Comparison of ENCODE assay signal across 25 mouse cellular contexts in genomic region chrX:52177067-52177466, GRCm38 (mm10). TPM values are rescaled to one million over a fixed set of nuclear protein-coding genes. Genes with fewer than 3 reads are reported as not detected.
DNase-seq lines count a peak whose midpoint lies in the region; ATAC-seq and TF ChIP-seq lines count a peak whose summit lies in the region.
"Had no signal": no experiment of that assay in that cellular context is flagged by ENCODE, and none has a peak within 500 bp of the region (broad histone marks: within the 10 kb centered on the region; RNA-seq: fewer than 3 reads in every experiment).

No protein-coding gene starts in this region.

- peak; percentile 92 for ATAC-seq in G1E (ENCODE audit: extremely low read depth, insufficient number of reproducible peaks, low FRiP score, poor library complexity, severe bottlenecking)
- 0 out of 2 replicates have a peak, but pooled peaks have one; percentile 32 for ATAC-seq in common myeloid progenitor, adult 5-6 weeks (replicated peaks; ENCODE audit: low read depth, poor library complexity, severe bottlenecking)
- ATAC-seq: CD4-positive, CD25-positive, alpha-beta regulatory T cell, adult 4 months; forebrain, embryonic 13.5 days; forebrain, embryonic 15.5 days; forebrain, postnatal 0 days; Patski had no signal

- peaks cover 16% of the 10 kb centered on the region for H3K4me1 ChIP-seq in G1E (ENCODE audit: insufficient read depth, low read depth, low read length)
- H3K4me1 ChIP-seq: embryonic facial prominence, embryonic 13.5 days; embryonic facial prominence, embryonic 15.5 days; forebrain, embryonic 13.5 days; forebrain, embryonic 15.5 days had no signal

- H3K36me3 ChIP-seq in G1E (replicated peaks) = no peaks in the 10 kb centered on the region
- H3K36me3 ChIP-seq: embryonic facial prominence, embryonic 13.5 days; embryonic facial prominence, embryonic 15.5 days; forebrain, embryonic 15.5 days had no signal

- TF ChIP-seq CTCF in G1E (IDR thresholded peaks at IDR 0.05; ENCODE audit: low read depth, low read length) = no peak

- H3K4me3 ChIP-seq in G1E (ENCODE audit: low read depth, low read length) = no peak overlapping the region
- H3K4me3 ChIP-seq: embryonic facial prominence, embryonic 13.5 days; embryonic facial prominence, embryonic 15.5 days; forebrain, embryonic 13.5 days; forebrain, embryonic 15.5 days had no signal

- H3K27me3 ChIP-seq in G1E (ENCODE audit: insufficient read depth, low read length) = no peaks in the 10 kb centered on the region
- H3K27me3 ChIP-seq: CH12.LX; embryonic facial prominence, embryonic 15.5 days; forebrain, embryonic 13.5 days; forebrain, embryonic 15.5 days; Patski had no signal

- H3K9me3 ChIP-seq in G1E (replicated peaks) = no peaks in the 10 kb centered on the region
- H3K9me3 ChIP-seq: embryonic facial prominence, embryonic 13.5 days; embryonic facial prominence, embryonic 15.5 days; forebrain, embryonic 13.5 days; forebrain, embryonic 15.5 days had no signal

- DNase-seq in urinary bladder, postnatal 14 days (ENCODE audit: low spot score) = peak; percentile 2
- no peak for DNase-seq in urinary bladder, postnatal 25 days (ENCODE audit: low spot score)
- DNase-seq in G1E (ENCODE audit: low spot score) = no peak
- DNase-seq in yolk sac, embryonic 10.5 days (ENCODE audit: low spot score) = peak; percentile 29
- no peak for DNase-seq in T-cell, adult 2 months (ENCODE audit: low spot score)
- no peak for DNase-seq in cerebellum, adult 9-10 months
- no peak for DNase-seq in cerebellum, postnatal 10 days
- DNase-seq: adrenal gland, adult 2 months; adrenal gland, postnatal 10 days; adrenal gland, postnatal 25 days; B cell, adult 2 months; cerebellum, adult 11 months; cerebellum, adult 18-20 months; cerebellum, adult 9-11 months; cerebellum, postnatal 25 days; embryo, embryonic 11 days; forebrain, postnatal 0 days had no signal

RNA-seq across cellular contexts. Expression of gene Gpc4, which starts 12.0 kb away (rescaled TPM):
- total RNA-seq in G1E (2014; fragmentation: Nextera tagmentation) = 74.3 and 86.4 TPM in 2 replicates
- total RNA-seq in G1E (2017) = 21.9 and 23.6 TPM in 2 replicates
- polyA plus RNA-seq in G1E (2012) = 22.7 and 27.2 TPM in 2 replicates
- 1.5 and 2.4 TPM in 2 replicates for total RNA-seq in common myeloid progenitor, adult 5-6 weeks (2017)
- total RNA-seq: CH12.LX had no signal
- polyA plus RNA-seq: CD4-positive, CD25-positive, alpha-beta regulatory T cell, adult 4 months had no signal

Comparison
In these comparisons a context has a peak if more than half of its experiments do, and no peak if none do; other contexts are left out.
1. DNase-seq: peak in urinary bladder, postnatal 14 days (single experiment) and yolk sac, embryonic 10.5 days (single experiment); none in urinary bladder, postnatal 25 days (single experiment), G1E (single experiment), T-cell, adult 2 months (single experiment), cerebellum, adult 9-10 months (single experiment) and cerebellum, postnatal 10 days (0 of 2).